Mouse (Mus musculus): ENCODE results near the gene Mrrf. TPM values are rescaled to one million over a fixed set of nuclear protein-coding genes. Genes with fewer than 3 reads are reported as not detected.

Gene Mrrf
- total and polyA plus RNA-seq, 3 experiments, result 1.8 to 57.9 (median 55.2) TPM

DNA sequence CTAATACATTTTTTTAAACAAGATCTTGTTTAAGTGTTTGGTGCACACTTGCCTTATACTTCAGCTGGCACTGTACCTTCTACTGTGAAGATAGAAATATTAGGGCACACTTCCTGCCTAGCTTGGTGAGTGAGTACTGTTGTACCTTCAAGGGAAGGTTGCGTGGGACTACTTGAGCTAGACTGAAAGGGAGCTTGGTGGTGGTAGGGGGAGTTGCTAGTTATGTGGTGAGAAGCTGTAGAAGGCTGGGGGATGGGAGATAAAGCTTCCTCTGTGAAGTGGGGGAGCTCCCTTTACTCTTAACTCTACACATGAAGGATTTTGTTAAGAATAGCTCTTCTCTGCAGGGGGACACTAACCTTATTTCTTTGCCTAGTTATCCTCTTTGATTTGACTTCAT lies 21.3 kb downstream of the Mrrf start:
- ATAC-seq (ENCODE audit: extremely low read depth, insufficient number of reproducible peaks, low FRiP score, poor library complexity, severe bottlenecking) (no peak), DNase-seq (ENCODE audit: low spot score) (no peak)
- peaks cover 85% of the 10 kb centered on the region for H3K36me3 ChIP-seq (replicated peaks)
- no peaks in the 10 kb centered on the region for H3K9me3 ChIP-seq (replicated peaks)
- no peak overlapping the region for H3K4me3 ChIP-seq (ENCODE audit: low read depth, low read length)
- H3K27me3 ChIP-seq (ENCODE audit: insufficient read depth, low read length), result no peaks in the 10 kb centered on the region
- TF ChIP-seq GATA1 (IDR thresholded peaks at IDR 0.05; ENCODE audit: borderline replicate concordance, low read length) (no peak), GATA2 (IDR thresholded peaks at IDR 0.05; ENCODE audit: borderline replicate concordance, low read depth, low read length) (no peak), CTCF (IDR thresholded peaks at IDR 0.05; ENCODE audit: low read depth, low read length) (no peak), TAL1 (conservative IDR thresholded peaks at IDR 0.05; ENCODE audit: low read depth, low read length) (no peak), POLR2AphosphoS5 (IDR thresholded peaks at IDR 0.05; ENCODE audit: insufficient replicate concordance, low read depth, low read length) (no peak)
- H3K4me1 ChIP-seq (ENCODE audit: insufficient read depth, low read depth, low read length), result no peaks in the 10 kb centered on the region

DNA sequence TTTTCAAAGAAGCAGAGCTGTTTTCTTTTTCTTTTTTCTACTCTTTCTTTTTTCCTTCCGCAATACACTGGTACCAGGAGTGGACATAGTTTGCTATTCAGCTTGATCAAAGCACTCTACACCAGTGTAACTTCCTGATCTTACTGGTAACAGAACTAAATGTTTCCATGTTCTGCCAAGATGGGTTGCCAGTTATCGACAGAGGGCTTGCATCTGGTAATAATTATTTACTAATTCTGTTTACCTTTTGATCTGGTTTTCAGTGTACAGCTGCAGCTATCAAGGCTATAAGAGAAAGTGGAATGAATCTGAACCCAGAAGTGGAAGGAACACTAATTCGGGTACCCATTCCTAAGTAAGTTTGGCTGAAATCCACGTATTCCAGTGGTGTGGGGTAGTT lies 23.1 kb downstream of the Mrrf start:
- TF ChIP-seq GATA1 (IDR thresholded peaks at IDR 0.05; ENCODE audit: borderline replicate concordance, low read length), result no peak
- no peak for TF ChIP-seq POLR2AphosphoS5 (IDR thresholded peaks at IDR 0.05; ENCODE audit: insufficient replicate concordance, low read depth, low read length)
- TF ChIP-seq CTCF (IDR thresholded peaks at IDR 0.05; ENCODE audit: low read depth, low read length), result no peak
- Histone ChIP-seq H3K36me3 (replicated peaks) (peaks cover 88% of the 10 kb centered on the region), H3K4me3 (ENCODE audit: low read depth, low read length) (no peak overlapping the region), H3K27me3 (ENCODE audit: insufficient read depth, low read length) (no peaks in the 10 kb centered on the region), H3K4me1 (ENCODE audit: insufficient read depth, low read depth, low read length) (no peaks in the 10 kb centered on the region), H3K9me3 (replicated peaks) (no peaks in the 10 kb centered on the region)
- no peak for ATAC-seq (ENCODE audit: extremely low read depth, insufficient number of reproducible peaks, low FRiP score, poor library complexity, severe bottlenecking)
- no peak for DNase-seq (ENCODE audit: low spot score)

DNA sequence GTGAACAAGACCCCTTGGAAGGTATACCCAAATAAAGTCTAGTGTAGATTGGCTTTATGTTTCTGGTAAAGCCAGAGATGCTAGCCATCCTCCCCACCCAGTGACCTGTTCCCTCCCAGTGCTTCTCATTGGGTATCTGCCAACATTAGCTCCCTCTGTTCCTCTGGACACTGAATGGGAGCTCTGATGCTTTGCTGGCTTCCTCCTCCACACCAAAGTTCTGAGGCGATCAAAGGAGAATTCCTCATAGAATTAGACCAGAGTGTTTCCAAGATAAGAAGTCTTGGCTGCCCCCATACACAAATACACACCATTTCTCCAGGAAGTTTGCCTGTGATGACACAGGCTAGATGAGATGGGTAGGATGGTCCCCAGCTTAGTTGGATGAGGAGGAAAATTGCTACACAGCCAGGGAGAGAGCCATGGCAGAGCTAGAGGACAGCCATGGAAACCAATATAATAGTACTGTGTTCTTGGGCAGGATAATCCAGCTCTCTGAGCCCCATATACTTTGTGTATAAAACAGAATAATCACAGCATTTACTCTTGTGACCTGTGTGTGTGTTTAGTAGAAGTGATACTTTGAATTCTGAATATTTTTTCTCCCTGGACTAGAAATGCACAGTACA lies 31.9 kb downstream of the Mrrf start:
- H3K4me1 ChIP-seq (ENCODE audit: insufficient read depth, low read depth, low read length), result peaks cover 19% of the 10 kb centered on the region
- H3K36me3 ChIP-seq (replicated peaks), result peaks cover 83% of the 10 kb centered on the region
- TF ChIP-seq GATA2 (IDR thresholded peaks at IDR 0.05; ENCODE audit: borderline replicate concordance, low read depth, low read length) (no peak), POLR2AphosphoS5 (IDR thresholded peaks at IDR 0.05; ENCODE audit: insufficient replicate concordance, low read depth, low read length) (no peak), CTCF (IDR thresholded peaks at IDR 0.05; ENCODE audit: low read depth, low read length) (no peak)
- ATAC-seq (ENCODE audit: extremely low read depth, insufficient number of reproducible peaks, low FRiP score, poor library complexity, severe bottlenecking), result no peak
- no peaks in the 10 kb centered on the region for H3K9me3 ChIP-seq (replicated peaks)
- no peak overlapping the region for H3K4me3 ChIP-seq (ENCODE audit: low read depth, low read length)
- no peak for DNase-seq (ENCODE audit: low spot score)
- no peaks in the 10 kb centered on the region for H3K27me3 ChIP-seq (ENCODE audit: insufficient read depth, low read length)

DNA sequence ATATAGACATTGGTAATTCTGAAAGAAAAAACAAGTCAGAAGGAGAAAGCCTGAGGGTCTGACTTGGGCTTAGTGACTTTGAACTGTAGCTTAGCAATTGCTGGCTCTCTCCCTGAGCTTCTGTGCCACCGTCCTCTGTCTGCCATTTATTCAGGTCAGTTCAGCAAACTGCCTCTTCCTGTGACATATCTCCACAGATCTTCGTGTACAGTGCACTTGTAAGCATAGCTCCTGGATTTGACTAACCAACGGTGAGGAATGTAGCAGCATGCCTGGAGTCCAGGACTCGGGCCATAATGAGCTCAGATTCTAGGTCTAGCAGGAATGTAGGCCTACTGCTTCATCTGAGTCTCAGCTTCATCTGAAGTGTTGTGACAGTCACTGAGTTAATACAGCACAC lies 33.0 kb downstream of the Mrrf start:
- TF ChIP-seq POLR2AphosphoS5 (IDR thresholded peaks at IDR 0.05; ENCODE audit: insufficient replicate concordance, low read depth, low read length), result no peak
- TF ChIP-seq GATA2 (IDR thresholded peaks at IDR 0.05; ENCODE audit: borderline replicate concordance, low read depth, low read length), result no peak
- TF ChIP-seq GATA1 (IDR thresholded peaks at IDR 0.05; ENCODE audit: borderline replicate concordance, low read length), result no peak
- no peak for TF ChIP-seq CTCF (IDR thresholded peaks at IDR 0.05; ENCODE audit: low read depth, low read length)
- TF ChIP-seq TAL1 (conservative IDR thresholded peaks at IDR 0.05; ENCODE audit: low read depth, low read length), result no peak
- no peaks in the 10 kb centered on the region for H3K9me3 ChIP-seq (replicated peaks)
- peaks cover 84% of the 10 kb centered on the region for H3K36me3 ChIP-seq (replicated peaks)
- DNase-seq (ENCODE audit: low spot score), result no peak
- no peak for ATAC-seq (ENCODE audit: extremely low read depth, insufficient number of reproducible peaks, low FRiP score, poor library complexity, severe bottlenecking)
- peaks cover 19% of the 10 kb centered on the region for H3K4me1 ChIP-seq (ENCODE audit: insufficient read depth, low read depth, low read length)
- H3K4me3 ChIP-seq (ENCODE audit: low read depth, low read length), result no peak overlapping the region
- H3K27me3 ChIP-seq (ENCODE audit: insufficient read depth, low read length), result no peaks in the 10 kb centered on the region

DNA sequence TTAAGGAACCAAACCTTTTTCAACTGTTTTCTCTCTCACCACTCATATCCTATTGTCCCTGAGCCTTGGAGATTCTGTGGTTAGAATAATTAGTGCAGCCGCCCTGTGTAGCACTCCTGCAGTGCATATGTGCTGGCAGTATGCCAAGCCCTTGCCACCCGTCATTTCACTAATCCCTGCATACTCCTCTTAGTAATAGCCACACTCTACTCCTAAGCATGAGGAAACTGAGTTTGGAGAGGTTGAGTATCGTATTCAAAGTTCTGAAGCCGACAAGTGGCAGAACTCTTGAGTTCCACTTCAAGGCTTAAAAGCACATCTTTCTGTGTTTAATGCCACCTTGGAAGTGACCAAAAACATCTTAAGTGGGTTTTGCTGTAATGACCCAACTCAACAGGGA lies 35.9 kb downstream of the Mrrf start:
- TF ChIP-seq GATA1 (IDR thresholded peaks at IDR 0.05; ENCODE audit: borderline replicate concordance, low read length) (no peak), CTCF (IDR thresholded peaks at IDR 0.05; ENCODE audit: low read depth, low read length) (no peak), TAL1 (conservative IDR thresholded peaks at IDR 0.05; ENCODE audit: low read depth, low read length) (no peak), GATA2 (IDR thresholded peaks at IDR 0.05; ENCODE audit: borderline replicate concordance, low read depth, low read length) (no peak), POLR2AphosphoS5 (IDR thresholded peaks at IDR 0.05; ENCODE audit: insufficient replicate concordance, low read depth, low read length) (no peak)
- no peak for DNase-seq (ENCODE audit: low spot score)
- no peak for ATAC-seq (ENCODE audit: extremely low read depth, insufficient number of reproducible peaks, low FRiP score, poor library complexity, severe bottlenecking)

DNA sequence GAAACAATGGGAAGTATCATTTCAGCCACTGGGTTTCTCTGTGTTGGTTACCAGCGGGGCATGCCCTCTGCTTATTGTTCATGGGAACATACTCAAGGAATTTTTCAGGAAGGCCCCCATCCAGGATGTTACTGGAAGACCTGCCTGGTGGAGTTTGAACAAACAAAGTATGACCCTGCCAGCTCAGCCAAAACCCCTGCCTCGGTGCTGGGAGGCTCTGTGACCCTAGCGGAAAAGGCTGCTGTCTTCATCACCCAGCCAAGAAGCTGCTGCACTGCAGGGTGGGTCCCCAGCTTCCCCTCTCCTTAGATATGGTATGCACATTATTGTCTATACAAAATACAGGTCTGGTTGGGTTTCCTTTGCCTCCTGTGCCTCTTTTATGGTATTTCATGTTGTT lies 36.4 kb downstream of the Mrrf start:
- peaks cover 10% of the 10 kb centered on the region for H3K4me1 ChIP-seq (ENCODE audit: insufficient read depth, low read depth, low read length)
- ATAC-seq (ENCODE audit: extremely low read depth, insufficient number of reproducible peaks, low FRiP score, poor library complexity, severe bottlenecking) (no peak), DNase-seq (ENCODE audit: low spot score) (no peak)
- H3K27me3 ChIP-seq (ENCODE audit: insufficient read depth, low read length), result no peaks in the 10 kb centered on the region
- peaks cover 86% of the 10 kb centered on the region for H3K36me3 ChIP-seq (replicated peaks)
- H3K4me3 ChIP-seq (ENCODE audit: low read depth, low read length), result no peak overlapping the region
- no peaks in the 10 kb centered on the region for H3K9me3 ChIP-seq (replicated peaks)
- TF ChIP-seq GATA2 (IDR thresholded peaks at IDR 0.05; ENCODE audit: borderline replicate concordance, low read depth, low read length), result no peak
- no peak for TF ChIP-seq GATA1 (IDR thresholded peaks at IDR 0.05; ENCODE audit: borderline replicate concordance, low read length)
- no peak for TF ChIP-seq CTCF (IDR thresholded peaks at IDR 0.05; ENCODE audit: low read depth, low read length)
- TF ChIP-seq POLR2AphosphoS5 (IDR thresholded peaks at IDR 0.05; ENCODE audit: insufficient replicate concordance, low read depth, low read length), result no peak
- TF ChIP-seq TAL1 (conservative IDR thresholded peaks at IDR 0.05; ENCODE audit: low read depth, low read length), result no peak

More for the DNA sequence above, 35.9 kb downstream of the Mrrf start:
- Histone ChIP-seq H3K36me3 (replicated peaks) (peaks cover 85% of the 10 kb centered on the region), H3K4me3 (ENCODE audit: low read depth, low read length) (no peak overlapping the region), H3K27me3 (ENCODE audit: insufficient read depth, low read length) (no peaks in the 10 kb centered on the region), H3K9me3 (replicated peaks) (no peaks in the 10 kb centered on the region), H3K4me1 (ENCODE audit: insufficient read depth, low read depth, low read length) (peaks cover 15% of the 10 kb centered on the region)

All from G1E (cell line).